Mouse (Mus musculus): Measurements from ENCODE around the gene Scg5.

- TF ChIP-seq CTCF (conservative IDR thresholded peaks at IDR 0.05; ENCODE audit: low read length) = no peak
- no peak for TF ChIP-seq NANOG (IDR thresholded peaks at IDR 0.05; ENCODE audit: borderline replicate concordance, low read length)
- no peak for TF ChIP-seq POU5F1 (IDR thresholded peaks at IDR 0.05; ENCODE audit: borderline replicate concordance, low read length)
Measured at GRCm38 (mm10) chr2:113779336-113779735, 49.6 kb downstream of the Scg5 start.
